8 mouse cellular contexts compared by ENCODE assay signal in the genomic region with DNA sequence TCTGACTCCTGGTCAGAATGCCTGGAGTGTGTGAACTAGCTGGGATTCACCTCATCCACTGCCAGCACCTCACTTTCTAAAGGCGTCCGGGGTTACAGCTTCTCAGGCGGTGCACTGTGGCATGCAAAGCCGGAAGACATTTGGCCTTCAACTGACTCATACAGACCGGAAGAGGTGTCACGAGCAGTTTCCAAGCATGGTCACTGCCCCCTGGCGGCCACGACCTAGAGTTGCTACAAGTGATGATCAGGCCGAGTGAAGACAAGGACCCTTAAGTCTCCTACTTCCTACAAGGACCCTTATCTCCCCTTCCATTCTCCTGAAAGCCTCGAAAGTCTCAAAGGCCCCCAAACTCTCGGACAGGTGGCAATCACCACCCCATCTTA. TPM values are rescaled to one million over a fixed set of nuclear protein-coding genes. Genes with fewer than 3 reads are reported as not detected.
DNase-seq lines count a peak whose midpoint lies in the region.

No protein-coding gene starts in this region.

- peaks cover 61% of the 10 kb centered on the region for H3K4me1 ChIP-seq in megakaryocyte, embryonic 14.5 days

- peak; percentile 95 for DNase-seq in adipocyte (ENCODE audit: low spot score)
- DNase-seq in embryo, embryonic 10 days (ENCODE audit: low spot score), result peak; percentile 97
- DNase-seq in gastrocnemius, postnatal 10 days, result peak; percentile 81
- peak; percentile 95 for DNase-seq in induced T-regulatory cell, adult 2 months (ENCODE audit: low read depth)
- peak; percentile 68 to 83 for DNase-seq in left cerebral cortex, adult 9 months (ENCODE audit: low spot score in 2 of 2)
- DNase-seq in right cerebral cortex, adult 2 months (ENCODE audit: low spot score in 2 of 2), result peak; percentile 77 to 81
- DNase-seq in urinary bladder, postnatal 36 days (ENCODE audit: low spot score in 2 of 2), result peak; percentile 72 to 85

- H3K4me3 ChIP-seq in megakaryocyte, embryonic 14.5 days (replicated peaks), result peak overlapping the region; percentile 94

- H3K36me3 ChIP-seq in megakaryocyte, embryonic 14.5 days (replicated peaks; ENCODE audit: low read length), result peaks cover 65% of the 10 kb centered on the region

- no peaks in the 10 kb centered on the region for H3K9me3 ChIP-seq in megakaryocyte, embryonic 14.5 days

- H3K27me3 ChIP-seq in megakaryocyte, embryonic 14.5 days (replicated peaks), result no peaks in the 10 kb centered on the region

RNA-seq across cellular contexts. Expression of gene Uckl1, which starts 3.7 kb away (rescaled TPM):
- total RNA-seq in gastrocnemius, postnatal 10 days (2021), result 10 to 100 TPM; 36.5 to 43.5 TPM
- polyA plus RNA-seq in megakaryocyte, embryonic 14.5 days (2012; ENCODE audit: insufficient read depth, low replicate concordance), result 58.8 and 109 TPM in 2 replicates

RNA-seq across cellular contexts. Expression of gene Prpf6, which starts 10.7 kb away (rescaled TPM):
- 10 to 100 TPM; 26.7 to 33.4 TPM for total RNA-seq in gastrocnemius, postnatal 10 days (2021)
- 3.6 and 12.6 TPM in 2 replicates for polyA plus RNA-seq in megakaryocyte, embryonic 14.5 days (2012; ENCODE audit: insufficient read depth, low replicate concordance)

RNA-seq across cellular contexts. Expression of gene Zfp512b, which starts 11.6 kb away (rescaled TPM):
- 10 to 100 TPM; 28.4 to 32.4 TPM for total RNA-seq in gastrocnemius, postnatal 10 days (2021)
- 12.8 and 34.9 TPM in 2 replicates for polyA plus RNA-seq in megakaryocyte, embryonic 14.5 days (2012; ENCODE audit: insufficient read depth, low replicate concordance)

RNA-seq across cellular contexts. Expression of gene Samd10, which starts 18.0 kb away (rescaled TPM):
- total RNA-seq in gastrocnemius, postnatal 10 days (2021), result 1 to 10 TPM in 1 of 2 experiments, under 1 TPM in 1; 0.85 to 1.2 TPM
- 1.0 and 2.9 TPM in 2 replicates for polyA plus RNA-seq in megakaryocyte, embryonic 14.5 days (2012; ENCODE audit: insufficient read depth, low replicate concordance)

Comparison
In these comparisons a context has a peak if more than half of its experiments do, and no peak if none do; other contexts are left out.
1. Peak in every context shown above with its lines: DNase-seq and H3K4me3 ChIP-seq.